ENCODE assay signal across 24 mouse cellular contexts in genomic region chr17:14343442-14343841, GRCm38 (mm10).
"Had no signal": no experiment of that assay in that cellular context is flagged by ENCODE, and none has a peak within 500 bp of the region (broad histone marks: within the 10 kb centered on the region; RNA-seq: fewer than 3 reads in every experiment).

No protein-coding gene starts in this region.

- H3K27me3 ChIP-seq: hindbrain, embryonic 12.5 days; intestine, embryonic 15.5 days; liver, embryonic 13.5 days had no signal

- ATAC-seq: hindbrain, embryonic 16.5 days; inflammation-experienced regulatory T-cells, adult 6 months; intestine, embryonic 15.5 days; intestine, postnatal 0 days had no signal

- H3K4me3 ChIP-seq: gastrocnemius, adult 2 months; heart, embryonic 13.5 days; heart, embryonic 15.5 days; hindbrain, embryonic 10.5 days; hindbrain, embryonic 12.5 days; intestine, embryonic 15.5 days; layer of hippocampus, adult 2 months; left cerebral cortex, adult 2 months; limb, embryonic 10.5 days; limb, embryonic 12.5 days; liver, embryonic 13.5 days had no signal

- H3K36me3 ChIP-seq: heart, embryonic 13.5 days; heart, embryonic 15.5 days; hindbrain, embryonic 10.5 days; hindbrain, embryonic 12.5 days; intestine, embryonic 15.5 days; limb, embryonic 10.5 days; limb, embryonic 12.5 days; liver, embryonic 13.5 days had no signal

- H3K9me3 ChIP-seq: heart, embryonic 13.5 days; heart, embryonic 15.5 days; hindbrain, embryonic 10.5 days; hindbrain, embryonic 12.5 days; intestine, embryonic 15.5 days; limb, embryonic 10.5 days; limb, embryonic 12.5 days; liver, embryonic 13.5 days had no signal

- H3K4me1 ChIP-seq: heart, embryonic 13.5 days; heart, embryonic 15.5 days; hindbrain, embryonic 12.5 days; intestine, embryonic 15.5 days; liver, embryonic 13.5 days had no signal

- DNase-seq: gastrocnemius, adult 2 months; gastrocnemius, postnatal 10 days; gastrocnemius, postnatal 25 days; heart, postnatal 14 days; heart, postnatal 36 days; kidney, adult 18-20 months; kidney, adult 8-10 months; kidney, postnatal 10 days; kidney, postnatal 25 days; kidney, postnatal 4 days; liver; liver, embryonic 13.5 days had no signal
